Mouse (Mus musculus) spleen, adult 2 months (tissue): ENCODE results near the gene Irx4.

Source experiments
- CTCF ChIP-seq: fragments of 200-500 bp; IDR thresholded peaks from 2 replicates; pipeline ENCODE4 v1.5.1; 2011; ENCODE audit warnings: mild to moderate bottlenecking, inconsistent platforms; ENCODE audit not compliant: insufficient read depth, insufficient read length, insufficient replicate concordance; ENCODE audit errors: extremely low read depth
- POLR2A ChIP-seq: fragments of 200-500 bp; IDR thresholded peaks from 2 replicates; pipeline ENCODE4 v1.6.1; 2011; ENCODE audit warnings: low read depth, low read length, inconsistent platforms

GRCm38 (mm10) chr13:73261036-73261730 lies 904 bp downstream of the Irx4 start:
- TF ChIP-seq CTCF (no peak), POLR2A (no peak)
